Mouse (Mus musculus) spleen, postnatal 10 days (tissue): ENCODE measurements around the gene Col5a1.

Experiments used
- DNase-seq, 2 experiments: peaks; one replicate each; pipeline ENCODE4 v3.0.0; 2021 to 2022; ENCODE audit warnings: low spot score in 2 of 2

Gene Col5a1

GRCm38 (mm10) chr2:28086112-28086511, 199.9 kb downstream of the Col5a1 start:
- peak in 1 of 2 experiments; percentile 27 for DNase-seq

- DNase-seq: no peak
Measured at GRCm38 (mm10) chr2:28089095-28089494, 202.9 kb downstream of the Col5a1 start.
